Mouse (Mus musculus): ENCODE results near the gene Gstp2.

GRCm38 (mm10) chr19:4011086-4011485, 34.7 kb downstream of the Gstp2 start:
- TF ChIP-seq POLR2A (IDR thresholded peaks at IDR 0.05; ENCODE audit: extremely low read depth, insufficient read depth, low read length) (no peak), CTCF (IDR thresholded peaks at IDR 0.05; ENCODE audit: low read depth, low read length) (no peak)

Data from liver, adult 2 months (tissue).